ENCODE assay signal across 8 mouse cellular contexts in genomic region chr19:32485681-32486105, GRCm38 (mm10). TPM values are rescaled to one million over a fixed set of nuclear protein-coding genes. Genes with fewer than 3 reads are reported as not detected.
DNase-seq lines count a peak whose midpoint lies in the region; ATAC-seq and TF ChIP-seq lines count a peak whose summit lies in the region.

Gene Minpp1 (plus strand): TSS chr19:32485769.

- H3K4me3 ChIP-seq in CH12.LX (replicated peaks in 1 of 3; ENCODE audit: low read depth in 2 of 3, low read length in 2 of 3, poor library complexity in 1 of 3): peak within 1 kb of the TSS; percentile 74 to 86 (median 85)
- H3K4me3 ChIP-seq in forebrain, embryonic 11.5 days (ENCODE audit: low read depth, low read length): peak within 1 kb of the TSS; percentile 44
- H3K4me3 ChIP-seq in heart, embryonic 15.5 days: peak within 1 kb of the TSS; percentile 84
- H3K4me3 ChIP-seq in liver, embryonic 16.5 days (ENCODE audit: low read depth, low read length): peak within 1 kb of the TSS; percentile 89
- H3K4me3 ChIP-seq in neural tube, embryonic 13.5 days: peak within 1 kb of the TSS; percentile 82
- peak within 1 kb of the TSS; percentile 86 for H3K4me3 ChIP-seq in testis, adult 2 months (ENCODE audit: control insufficient read depth, low read depth, low read length)

- TF ChIP-seq POLR2A in CH12.LX (IDR thresholded peaks at IDR 0.05; ENCODE audit: low read depth, low read length): peak; percentile 96
- TF ChIP-seq POLR2A in testis, adult 2 months (IDR thresholded peaks at IDR 0.05; ENCODE audit: control insufficient read depth, low read depth, low read length): peak; percentile 79

- TF ChIP-seq CTCF in CH12.LX (conservative IDR thresholded peaks at IDR 0.05 in 1 of 2, IDR thresholded peaks at IDR 0.05 in 1 of 2; ENCODE audit: low read depth in 2 of 2, low read length in 2 of 2): no peak
- no peak for TF ChIP-seq CTCF in testis, adult 2 months (IDR thresholded peaks at IDR 0.05; ENCODE audit: control insufficient read depth, insufficient read depth, insufficient replicate concordance, low read depth, low read length)

- H3K4me2 ChIP-seq in CH12.LX (ENCODE audit: insufficient read depth, low read depth, poor library complexity, severe bottlenecking): peak within 1 kb of the TSS; percentile 65
- peak within 1 kb of the TSS; percentile 64 for H3K4me2 ChIP-seq in forebrain, embryonic 11.5 days (ENCODE audit: low read depth, low read length, severe bottlenecking)
- H3K4me2 ChIP-seq in heart, embryonic 15.5 days: peak within 1 kb of the TSS; percentile 88
- peak within 1 kb of the TSS; percentile 69 for H3K4me2 ChIP-seq in liver, embryonic 16.5 days (ENCODE audit: low read depth, low read length)
- H3K4me2 ChIP-seq in neural tube, embryonic 13.5 days: peak within 1 kb of the TSS; percentile 81

- dilution Hi-C loops in CH12.LX (cut with MboI; ENCODE audit: extremely low pct_ligation_motif_present, extremely low pct_unique_long_range_greater_than_20kb, low sequenced_read_pairs): no loop called here

- ATAC-seq in forebrain, embryonic 11.5 days (replicated peaks; ENCODE audit: low FRiP score): peak; percentile 96
- ATAC-seq in heart, embryonic 15.5 days (replicated peaks; ENCODE audit: insufficient number of reproducible peaks, insufficient read depth, low FRiP score, low read depth): peak; percentile 88
- ATAC-seq in liver, embryonic 16.5 days (ENCODE audit: low read depth): peak; percentile 79
- peak; percentile 97 for ATAC-seq in neural tube, embryonic 13.5 days (ENCODE audit: low read depth)

- H3K4me1 ChIP-seq in CH12.LX (ENCODE audit: control insufficient read depth in 1 of 2, insufficient read depth in 2 of 2): peaks cover 0 to 20% of the 10 kb centered on the region in 2 experiments; a peak in 2 of 4 replicates
- H3K4me1 ChIP-seq in forebrain, embryonic 11.5 days (replicated peaks; ENCODE audit: control insufficient read depth, insufficient read depth, low read length): no peaks in the 10 kb centered on the region; the same call in 1 of the 2 replicates
- H3K4me1 ChIP-seq in heart, embryonic 15.5 days (replicated peaks): peaks cover 24% of the 10 kb centered on the region
- H3K4me1 ChIP-seq in liver, embryonic 16.5 days (ENCODE audit: control insufficient read depth, low read depth, low read length): peaks cover 32% of the 10 kb centered on the region
- H3K4me1 ChIP-seq in neural tube, embryonic 13.5 days (replicated peaks): peaks cover 30% of the 10 kb centered on the region
- peaks cover 2% of the 10 kb centered on the region; the same call in 1 of the 2 replicates for H3K4me1 ChIP-seq in testis, adult 2 months (ENCODE audit: control insufficient read depth, insufficient read depth, low read length)

- peak; percentile 73 for DNase-seq in CH12.LX (ENCODE audit: extremely low read depth)
- DNase-seq in c-Kit-positive CD71-negative TER-119-negative erythroid progenitor cells, embryonic 14.5 days (ENCODE audit: low read depth): peak; percentile 77
- peak; percentile 93 for DNase-seq in forebrain, embryonic 11.5 days (ENCODE audit: low spot score)
- peak; percentile 81 to 92 for DNase-seq in kidney, postnatal 25 days

- H3K36me3 ChIP-seq in CH12.LX (replicated peaks in 1 of 2; ENCODE audit: control insufficient read depth in 1 of 2, insufficient read depth in 1 of 2, low read length in 1 of 2): no peaks in the 10 kb centered on the region
- no peaks in the 10 kb centered on the region for H3K36me3 ChIP-seq in forebrain, embryonic 11.5 days (ENCODE audit: control insufficient read depth, insufficient read depth, low read length)
- no peaks in the 10 kb centered on the region for H3K36me3 ChIP-seq in heart, embryonic 15.5 days
- no peaks in the 10 kb centered on the region for H3K36me3 ChIP-seq in liver, embryonic 16.5 days (ENCODE audit: control insufficient read depth, insufficient read depth)
- H3K36me3 ChIP-seq in neural tube, embryonic 13.5 days: no peaks in the 10 kb centered on the region
- H3K36me3 ChIP-seq in testis, adult 2 months (ENCODE audit: control insufficient read depth, insufficient read depth, low read length): no peaks in the 10 kb centered on the region

- no peak for TF ChIP-seq EP300 in CH12.LX (IDR thresholded peaks at IDR 0.05; ENCODE audit: low read length)

- peak within 1 kb of the TSS; percentile 62 for H3K27ac ChIP-seq in CH12.LX (ENCODE audit: insufficient read depth, low read depth)
- H3K27ac ChIP-seq in forebrain, embryonic 11.5 days (ENCODE audit: low read depth, low read length): peak within 1 kb of the TSS; percentile 55; the same call in 1 of the 2 replicates
- peak within 1 kb of the TSS; percentile 89 for H3K27ac ChIP-seq in heart, embryonic 15.5 days
- H3K27ac ChIP-seq in liver, embryonic 16.5 days (ENCODE audit: low read length): peak within 1 kb of the TSS; percentile 95
- H3K27ac ChIP-seq in neural tube, embryonic 13.5 days (replicated peaks): peak within 1 kb of the TSS; percentile 91
- H3K27ac ChIP-seq in testis, adult 2 months (ENCODE audit: control insufficient read depth, insufficient read depth, low read depth, low read length): peak within 1 kb of the TSS; percentile 59

- under 1% methylated on average over 59 of the region's 64 CpGs for WGBS in forebrain, embryonic 11.5 days
- WGBS in heart, embryonic 15.5 days: under 1% methylated on average over 63 of the region's 64 CpGs
- WGBS in liver, embryonic 16.5 days (ENCODE audit: insufficient replicate concordance): under 1% methylated on average over 64 of the region's 64 CpGs
- WGBS in neural tube, embryonic 13.5 days: under 1% methylated on average over 64 of the region's 64 CpGs

- no peak for TF ChIP-seq RAD21 in CH12.LX (IDR thresholded peaks at IDR 0.05; ENCODE audit: low read depth, low read length)

- H3K79me2 ChIP-seq in CH12.LX (replicated peaks; ENCODE audit: control insufficient read depth, extremely low read depth, insufficient read depth, poor library complexity, severe bottlenecking): peaks cover 32% of the 10 kb centered on the region

- H3K9me3 ChIP-seq in CH12.LX (replicated peaks; ENCODE audit: low read length): no peaks in the 10 kb centered on the region
- H3K9me3 ChIP-seq in forebrain, embryonic 11.5 days (ENCODE audit: control insufficient read depth, low read length): no peaks in the 10 kb centered on the region
- H3K9me3 ChIP-seq in heart, embryonic 15.5 days (replicated peaks): no peaks in the 10 kb centered on the region
- H3K9me3 ChIP-seq in liver, embryonic 16.5 days (replicated peaks; ENCODE audit: control insufficient read depth, low read length): no peaks in the 10 kb centered on the region
- H3K9me3 ChIP-seq in neural tube, embryonic 13.5 days: no peaks in the 10 kb centered on the region

- H3K9ac ChIP-seq in CH12.LX (ENCODE audit: insufficient read depth, low read depth): peak within 1 kb of the TSS; percentile 72
- H3K9ac ChIP-seq in forebrain, embryonic 11.5 days (ENCODE audit: low read length): peak within 1 kb of the TSS; percentile 52
- peak within 1 kb of the TSS; percentile 81 for H3K9ac ChIP-seq in heart, embryonic 15.5 days
- peak within 1 kb of the TSS; percentile 88 for H3K9ac ChIP-seq in liver, embryonic 16.5 days (ENCODE audit: low read depth, low read length)
- H3K9ac ChIP-seq in neural tube, embryonic 13.5 days: peak within 1 kb of the TSS; percentile 87

- H3K27me3 ChIP-seq in CH12.LX (replicated peaks): no peaks in the 10 kb centered on the region
- H3K27me3 ChIP-seq in forebrain, embryonic 11.5 days (ENCODE audit: control insufficient read depth, insufficient read depth, low read length): no peaks in the 10 kb centered on the region
- no peaks in the 10 kb centered on the region for H3K27me3 ChIP-seq in heart, embryonic 15.5 days
- H3K27me3 ChIP-seq in liver, embryonic 16.5 days (ENCODE audit: control insufficient read depth, insufficient read depth, low read depth, low read length): no peaks in the 10 kb centered on the region
- H3K27me3 ChIP-seq in neural tube, embryonic 13.5 days: no peaks in the 10 kb centered on the region
- H3K27me3 ChIP-seq in testis, adult 2 months (ENCODE audit: control insufficient read depth, insufficient read depth, low read length): no peaks in the 10 kb centered on the region

- in situ Hi-C loops in CH12.LX (cut with MboI; ENCODE audit: low pct_ligation_motif_present, low pct_unique_long_range_greater_than_20kb, low sequenced_read_pairs): no loop called here

TF ChIP-seq in CH12.LX, 34 proteins besides CTCF, POLR2A, EP300 and RAD21 (continues in another document):
- TF ChIP-seq MEF2A (IDR thresholded peaks at IDR 0.05; ENCODE audit: borderline replicate concordance, low read depth, low read length) (peak; percentile 37; the same call in 1 of the 2 replicates), TCF12 (IDR thresholded peaks at IDR 0.05; ENCODE audit: low read depth, low read length) (peak; percentile 91), USF2 (conservative IDR thresholded peaks at IDR 0.05; ENCODE audit: low read depth, low read length) (no peak), ZMIZ1 (IDR thresholded peaks at IDR 0.05; ENCODE audit: low read depth, low read length) (peak; percentile 79), JUN (IDR thresholded peaks at IDR 0.05; ENCODE audit: insufficient read depth, low read depth, low read length) (no peak), MAZ (IDR thresholded peaks at IDR 0.05; ENCODE audit: low read depth, low read length) (peak; percentile 89), POLR2AphosphoS2 (IDR thresholded peaks at IDR 0.05; ENCODE audit: low read depth, low read length) (0 out of 2 replicates have a peak, but pooled peaks have one; percentile 27), USF1 (IDR thresholded peaks at IDR 0.05; ENCODE audit: low read depth, low read length) (no peak), ETS1 (conservative IDR thresholded peaks at IDR 0.05; ENCODE audit: low read depth, low read length) (no peak), NELFE (IDR thresholded peaks at IDR 0.05; ENCODE audit: low read depth, low read length) (peak; percentile 88), TBP (conservative IDR thresholded peaks at IDR 0.05; ENCODE audit: low read depth, low read length) (peak; percentile 57; the same call in 1 of the 2 replicates), MAX (IDR thresholded peaks at IDR 0.05; ENCODE audit: low read length) (peak; percentile 83), HCFC1 (IDR thresholded peaks at IDR 0.05; ENCODE audit: low read depth, low read length) (peak; percentile 80), NRF1 (IDR thresholded peaks at IDR 0.05; ENCODE audit: low read depth, low read length) (peak; percentile 78)

RNA-seq across cellular contexts. Expression of gene Minpp1, which starts in this region (rescaled TPM):
- total RNA-seq in CH12.LX (2012; rRNA removed): 44.0 and 50.7 TPM in 2 replicates
- total RNA-seq in CH12.LX (2014; rRNA removed): 73.1 and 73.2 TPM in 2 replicates
- polyA plus RNA-seq in CH12.LX (2012; ENCODE audit: insufficient read length, low read depth): 41.9 and 50.5 TPM in 2 replicates
- 66.0 and 67.1 TPM in 2 replicates for polyA plus RNA-seq in forebrain, embryonic 11.5 days (2014; fragmentation: Nextera tagmentation; extraction: Ambion mirVana)
- polyA plus RNA-seq in heart, embryonic 15.5 days (2015; fragmentation: Nextera tagmentation; extraction: Ambion mirVana): 44.0 and 47.8 TPM in 2 replicates
- polyA plus RNA-seq in liver, embryonic 16.5 days (2015; fragmentation: Nextera tagmentation; extraction: Ambion mirVana): 69.7 and 71.3 TPM in 2 replicates
- polyA plus RNA-seq in neural tube, embryonic 13.5 days (2015; fragmentation: Nextera tagmentation; extraction: Ambion mirVana): 54.7 and 56.7 TPM in 2 replicates
- 8.8 and 10.5 TPM in 2 replicates for polyA plus RNA-seq in testis, adult 2 months (2012; rRNA removed)

Comparison
In these comparisons a context has a peak if more than half of its experiments do, and no peak if none do; other contexts are left out.
1. Peak in every context shown above with its lines: DNase-seq, ATAC-seq, H3K4me3 ChIP-seq and H3K27ac ChIP-seq.